Mouse (Mus musculus): Measurements from ENCODE around the gene Shc4. TPM values are rescaled to one million over a fixed set of nuclear protein-coding genes. Genes with fewer than 3 reads are reported as not detected.

Shc4 gene
- polyA plus RNA-seq, 1 experiment from 2014 or later = 3.0 TPM

DNA sequence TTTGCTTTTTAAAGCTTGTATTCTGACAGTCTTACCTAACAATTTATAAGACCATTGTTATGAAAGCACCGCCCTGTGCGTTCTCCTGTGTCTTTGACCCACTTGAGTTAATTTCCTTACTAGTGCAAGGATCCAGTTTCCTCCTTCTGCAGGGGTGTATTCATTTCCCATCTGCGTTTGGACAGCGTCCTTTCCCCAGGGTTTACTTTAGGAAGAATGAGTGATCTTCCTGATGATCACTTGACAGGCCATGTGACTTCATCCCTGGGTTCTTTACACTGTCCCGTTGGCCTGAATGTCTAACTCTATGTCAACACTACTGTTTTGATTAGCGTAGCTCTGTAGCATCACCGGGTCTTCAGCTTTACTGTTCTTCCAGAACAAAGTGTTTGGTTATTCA is 86.6 kb downstream of the Shc4 start:
- Histone ChIP-seq H3K4me2 (ENCODE audit: low read length) (no peak overlapping the region), H3K27ac (ENCODE audit: low read length) (no peak overlapping the region), H3K4me3 (ENCODE audit: low read depth, low read length) (no peak overlapping the region), H3K36me3 (ENCODE audit: control insufficient read depth, insufficient read depth, low read length) (no peaks in the 10 kb centered on the region), H3K27me3 (ENCODE audit: control insufficient read depth, insufficient read depth, low read depth, low read length) (no peaks in the 10 kb centered on the region), H3K9me3 (replicated peaks; ENCODE audit: control insufficient read depth, low read length, poor library complexity, severe bottlenecking) (no peaks in the 10 kb centered on the region), H3K4me1 (ENCODE audit: control insufficient read depth, insufficient read depth, low read length) (no peaks in the 10 kb centered on the region), H3K9ac (ENCODE audit: low read depth, low read length) (no peak overlapping the region)
- ATAC-seq = no peak
- WGBS = 92% methylated on average over 7 of the region's 7 CpGs

DNA sequence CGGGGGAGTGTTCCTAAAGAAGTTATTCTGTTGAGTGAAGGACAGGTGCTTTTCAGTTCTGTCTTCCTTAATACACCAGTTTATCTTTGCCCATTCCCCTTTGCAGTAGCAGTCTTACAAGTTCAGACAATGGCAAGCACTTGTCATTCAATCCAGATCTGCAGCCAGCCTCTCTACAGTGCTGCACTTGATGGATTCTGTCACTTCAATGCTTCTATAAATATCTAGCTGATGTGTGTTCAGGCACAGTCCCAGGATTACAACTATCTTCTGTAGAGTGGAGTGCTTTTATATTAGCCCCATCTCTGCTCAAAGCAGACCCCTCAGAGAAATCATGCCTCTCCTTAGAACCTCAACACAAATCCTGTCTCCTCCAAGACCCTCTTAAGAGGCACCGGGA is 93.9 kb downstream of the Shc4 start:
- Histone ChIP-seq H3K9me3 (replicated peaks; ENCODE audit: control insufficient read depth, low read length, poor library complexity, severe bottlenecking) (no peaks in the 10 kb centered on the region), H3K4me2 (ENCODE audit: low read length) (no peak overlapping the region), H3K4me1 (ENCODE audit: control insufficient read depth, insufficient read depth, low read length) (peaks cover 3% of the 10 kb centered on the region; the same call in 1 of the 2 replicates), H3K27me3 (ENCODE audit: control insufficient read depth, insufficient read depth, low read depth, low read length) (no peaks in the 10 kb centered on the region), H3K9ac (ENCODE audit: low read depth, low read length) (no peak overlapping the region), H3K4me3 (ENCODE audit: low read depth, low read length) (no peak overlapping the region), H3K27ac (ENCODE audit: low read length) (no peak overlapping the region), H3K36me3 (ENCODE audit: control insufficient read depth, insufficient read depth, low read length) (no peaks in the 10 kb centered on the region)
- 93% methylated on average over 2 of the region's 2 CpGs for WGBS
- ATAC-seq = no peak

DNA sequence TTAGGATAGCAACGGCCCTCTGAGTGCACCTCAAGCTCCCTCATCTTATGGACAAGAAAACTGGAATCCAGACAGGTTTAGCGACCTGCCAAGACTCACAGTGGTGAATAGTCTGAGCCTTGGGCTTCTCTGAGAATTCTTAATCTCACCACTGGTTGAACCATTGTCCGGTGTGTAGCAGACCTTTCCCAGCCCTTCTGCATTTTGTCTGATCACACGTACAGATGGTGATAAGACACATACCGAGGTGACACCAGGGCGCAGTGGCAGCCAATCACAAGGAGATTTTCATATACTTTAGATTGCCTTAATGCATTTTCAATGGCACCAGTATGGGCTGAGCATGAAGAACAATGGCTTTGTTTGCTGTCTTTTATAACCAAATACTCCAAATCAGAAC is 95.5 kb downstream of the Shc4 start:
- WGBS = 87% methylated on average over 6 of the region's 6 CpGs

DNA sequence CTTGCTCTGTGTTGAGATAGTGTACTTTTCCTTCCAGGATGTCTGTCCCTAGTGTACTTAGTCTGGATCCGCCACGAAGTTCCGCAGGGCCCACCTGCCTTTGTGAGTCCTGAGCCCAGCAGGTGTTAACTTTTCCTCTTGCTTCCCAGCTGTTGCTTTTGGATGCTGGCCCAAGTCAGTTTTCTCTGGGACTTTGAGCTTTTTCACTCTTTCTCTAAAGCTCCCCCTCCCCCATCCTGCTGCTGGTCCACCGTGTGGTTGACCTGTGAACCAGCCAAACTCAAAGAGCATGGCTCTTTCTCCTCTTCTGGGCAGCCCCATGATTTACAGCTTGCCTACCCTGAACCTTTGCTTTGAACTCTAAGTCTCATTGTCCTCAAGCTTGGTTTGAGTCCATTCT is 97.4 kb downstream of the Shc4 start:
- no peak overlapping the region for H3K27ac ChIP-seq (ENCODE audit: low read length)
- H3K27me3 ChIP-seq (ENCODE audit: control insufficient read depth, insufficient read depth, low read depth, low read length) = no peaks in the 10 kb centered on the region
- peaks cover 16% of the 10 kb centered on the region for H3K4me1 ChIP-seq (ENCODE audit: control insufficient read depth, insufficient read depth, low read length)
- H3K9me3 ChIP-seq (replicated peaks; ENCODE audit: control insufficient read depth, low read length, poor library complexity, severe bottlenecking) = no peaks in the 10 kb centered on the region
- no peak for ATAC-seq
- no peak overlapping the region for H3K9ac ChIP-seq (ENCODE audit: low read depth, low read length)
- 80% methylated on average over 4 of the region's 4 CpGs for WGBS
- H3K4me3 ChIP-seq (ENCODE audit: low read depth, low read length) = no peak overlapping the region
- H3K36me3 ChIP-seq (ENCODE audit: control insufficient read depth, insufficient read depth, low read length) = no peaks in the 10 kb centered on the region
- no peak overlapping the region for H3K4me2 ChIP-seq (ENCODE audit: low read length)

More for the DNA sequence above, 95.5 kb downstream of the Shc4 start:
- H3K4me1 ChIP-seq (ENCODE audit: control insufficient read depth, insufficient read depth, low read length) = peaks cover 12% of the 10 kb centered on the region
- no peaks in the 10 kb centered on the region for H3K9me3 ChIP-seq (replicated peaks; ENCODE audit: control insufficient read depth, low read length, poor library complexity, severe bottlenecking)
- no peak overlapping the region for H3K27ac ChIP-seq (ENCODE audit: low read length)
- no peak for ATAC-seq
- H3K4me2 ChIP-seq (ENCODE audit: low read length) = no peak overlapping the region
- no peak overlapping the region for H3K9ac ChIP-seq (ENCODE audit: low read depth, low read length)
- H3K4me3 ChIP-seq (ENCODE audit: low read depth, low read length) = no peak overlapping the region
- H3K36me3 ChIP-seq (ENCODE audit: control insufficient read depth, insufficient read depth, low read length) = no peaks in the 10 kb centered on the region
- H3K27me3 ChIP-seq (ENCODE audit: control insufficient read depth, insufficient read depth, low read depth, low read length) = no peaks in the 10 kb centered on the region

DNA sequence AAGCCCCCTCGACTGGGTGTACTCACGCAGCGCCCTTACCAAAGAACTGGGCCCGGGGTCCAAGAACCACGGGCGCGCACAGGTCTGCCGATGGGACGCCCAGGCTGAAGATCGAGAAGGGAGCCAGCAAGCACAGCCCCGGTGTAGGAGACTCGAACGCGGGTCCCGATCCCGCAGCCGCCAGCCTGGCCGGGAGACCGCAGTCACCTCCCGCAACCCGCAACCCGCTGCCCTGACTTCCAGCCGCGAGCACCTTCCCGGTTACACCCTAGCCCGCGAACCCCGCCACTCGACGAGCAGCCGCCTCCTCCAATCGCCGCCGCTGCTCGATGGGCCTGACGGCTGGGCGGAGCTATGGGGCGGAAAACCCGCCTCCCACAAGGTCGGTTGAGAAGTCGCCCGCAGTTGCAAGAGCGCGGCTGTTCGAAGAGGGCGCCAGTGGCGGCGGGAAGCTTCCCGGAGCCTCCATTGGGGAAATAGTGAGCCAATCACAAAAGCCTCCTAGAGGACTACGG is 99.1 kb downstream of the Shc4 start, which contains the start of gene Cep152:
Cep152 (minus strand) TSS at position 277 of the 515 bp plus-strand sequence.
- peak within 1 kb of the TSS; percentile 51; the same call in 1 of the 2 replicates for H3K27ac ChIP-seq (ENCODE audit: low read length)
- H3K27me3 ChIP-seq (ENCODE audit: control insufficient read depth, insufficient read depth, low read depth, low read length) = no peaks in the 10 kb centered on the region
- ATAC-seq = peak; percentile 99
- H3K36me3 ChIP-seq (ENCODE audit: control insufficient read depth, insufficient read depth, low read length) = no peaks in the 10 kb centered on the region
- no peaks in the 10 kb centered on the region for H3K9me3 ChIP-seq (replicated peaks; ENCODE audit: control insufficient read depth, low read length, poor library complexity, severe bottlenecking)
- under 1% methylated on average over 50 of the region's 50 CpGs for WGBS
- H3K4me2 ChIP-seq (ENCODE audit: low read length) = peak within 1 kb of the TSS; percentile 81
- H3K9ac ChIP-seq (ENCODE audit: low read depth, low read length) = peak within 1 kb of the TSS; percentile 74
- H3K4me3 ChIP-seq (ENCODE audit: low read depth, low read length) = peak within 1 kb of the TSS; percentile 91
- H3K4me1 ChIP-seq (ENCODE audit: control insufficient read depth, insufficient read depth, low read length) = peaks cover 16% of the 10 kb centered on the region

DNA sequence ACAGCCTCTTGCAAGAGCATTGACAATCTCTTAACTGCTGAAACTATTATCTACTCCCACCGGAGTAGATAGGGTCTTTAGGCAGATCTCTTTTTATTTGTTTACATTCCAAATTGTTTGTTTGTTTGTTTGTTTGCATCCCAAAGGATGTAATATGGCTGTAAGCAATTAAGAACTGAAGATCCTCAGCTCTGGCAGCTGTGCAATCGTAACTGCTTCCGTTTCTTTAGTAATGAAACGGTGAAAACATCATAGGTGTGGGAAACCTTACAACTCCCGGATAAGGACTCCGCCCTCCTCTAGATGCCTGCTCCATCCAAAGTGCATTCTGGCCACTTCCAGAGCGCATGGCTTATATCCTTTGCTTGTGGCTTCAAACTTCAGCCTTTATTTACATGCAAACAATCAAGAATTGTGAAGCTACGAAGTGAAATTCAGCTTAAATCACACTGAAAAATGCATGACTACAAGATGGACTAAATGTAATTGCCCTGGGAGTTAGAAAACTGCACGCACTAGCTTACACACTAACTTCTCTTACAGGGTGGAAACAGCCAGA is 99.7 kb downstream of the Shc4 start:
- Histone ChIP-seq H3K4me1 (ENCODE audit: control insufficient read depth, insufficient read depth, low read length) (peaks cover 16% of the 10 kb centered on the region), H3K27me3 (ENCODE audit: control insufficient read depth, insufficient read depth, low read depth, low read length) (no peaks in the 10 kb centered on the region), H3K4me2 (ENCODE audit: low read length) (peak overlapping the region; percentile 81), H3K9me3 (replicated peaks; ENCODE audit: control insufficient read depth, low read length, poor library complexity, severe bottlenecking) (no peaks in the 10 kb centered on the region), H3K27ac (ENCODE audit: low read length) (no peak overlapping the region), H3K9ac (ENCODE audit: low read depth, low read length) (peak overlapping the region; percentile 74), H3K36me3 (ENCODE audit: control insufficient read depth, insufficient read depth, low read length) (no peaks in the 10 kb centered on the region), H3K4me3 (ENCODE audit: low read depth, low read length) (peak overlapping the region; percentile 91)
- no peak for ATAC-seq
- WGBS = 16% methylated on average over 9 of the region's 9 CpGs

DNA sequence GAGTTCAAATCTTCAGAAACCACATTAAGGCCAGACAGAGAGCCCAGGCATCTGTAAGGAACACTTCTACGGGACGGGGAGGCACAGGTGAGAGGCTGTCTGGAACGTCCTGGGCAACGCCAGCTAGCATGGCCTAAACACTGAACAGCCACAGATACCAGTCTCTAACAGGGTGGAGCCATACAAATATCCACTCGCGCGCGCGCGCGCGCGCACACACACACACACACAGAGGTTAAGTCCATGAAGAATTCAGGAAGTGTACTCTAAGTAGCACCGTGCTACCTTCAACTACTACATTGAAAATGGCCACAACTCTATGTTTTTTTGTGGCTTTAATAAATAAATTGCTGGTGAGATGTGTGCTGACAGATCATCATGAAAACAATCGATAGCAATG is 100.7 kb downstream of the Shc4 start:
- Histone ChIP-seq H3K36me3 (ENCODE audit: control insufficient read depth, insufficient read depth, low read length) (no peaks in the 10 kb centered on the region), H3K4me3 (ENCODE audit: low read depth, low read length) (no peak overlapping the region), H3K9ac (ENCODE audit: low read depth, low read length) (no peak overlapping the region), H3K27me3 (ENCODE audit: control insufficient read depth, insufficient read depth, low read depth, low read length) (no peaks in the 10 kb centered on the region), H3K27ac (ENCODE audit: low read length) (no peak overlapping the region), H3K4me1 (ENCODE audit: control insufficient read depth, insufficient read depth, low read length) (peaks cover 16% of the 10 kb centered on the region), H3K9me3 (replicated peaks; ENCODE audit: control insufficient read depth, low read length, poor library complexity, severe bottlenecking) (no peaks in the 10 kb centered on the region), H3K4me2 (ENCODE audit: low read length) (no peak overlapping the region)
- 96% methylated on average over 15 of the region's 15 CpGs for WGBS
- no peak for ATAC-seq

DNA sequence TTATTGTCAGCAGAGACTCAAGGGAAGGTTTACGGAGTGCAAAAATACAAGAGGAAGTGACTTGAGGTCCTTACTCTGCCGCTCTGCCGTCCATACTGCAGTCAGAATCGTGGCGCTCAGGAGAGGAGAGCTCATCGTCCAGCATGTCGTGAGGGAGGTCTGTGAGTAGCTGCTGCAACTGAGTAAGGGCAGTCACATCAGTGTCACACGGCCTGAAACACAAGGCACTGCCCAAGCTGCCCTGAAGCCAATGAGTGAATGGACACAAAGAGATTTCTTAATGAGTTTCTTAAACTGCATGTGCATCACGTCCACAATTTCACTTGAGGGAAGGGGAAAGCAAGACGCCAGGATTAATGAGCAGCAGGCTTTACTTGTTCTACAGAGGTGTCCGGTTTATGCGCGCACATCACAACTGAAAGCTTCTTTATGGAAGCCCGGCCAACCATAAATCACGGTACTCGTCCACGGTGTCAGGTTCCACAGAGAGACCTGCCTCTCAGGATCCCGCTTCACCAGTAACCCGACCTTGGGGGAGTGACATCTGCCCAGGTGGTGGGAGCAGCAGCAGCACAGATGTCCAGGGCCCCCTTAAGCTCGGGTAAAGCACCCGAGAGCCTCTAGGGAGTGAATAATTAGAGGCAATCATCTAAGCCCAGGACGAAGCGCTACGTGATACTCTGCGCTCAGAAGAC is 103.6 kb downstream of the Shc4 start:
- peaks cover 2% of the 10 kb centered on the region; the same call in 1 of the 2 replicates for H3K36me3 ChIP-seq (ENCODE audit: control insufficient read depth, insufficient read depth, low read length)
- no peak overlapping the region for H3K27ac ChIP-seq (ENCODE audit: low read length)
- WGBS = 44% methylated on average over 25 of the region's 25 CpGs
- no peak overlapping the region for H3K4me3 ChIP-seq (ENCODE audit: low read depth, low read length)
- H3K4me2 ChIP-seq (ENCODE audit: low read length) = no peak overlapping the region
- H3K4me1 ChIP-seq (ENCODE audit: control insufficient read depth, insufficient read depth, low read length) = peaks cover 13% of the 10 kb centered on the region
- no peak overlapping the region for H3K9ac ChIP-seq (ENCODE audit: low read depth, low read length)
- H3K27me3 ChIP-seq (ENCODE audit: control insufficient read depth, insufficient read depth, low read depth, low read length) = no peaks in the 10 kb centered on the region
- H3K9me3 ChIP-seq (replicated peaks; ENCODE audit: control insufficient read depth, low read length, poor library complexity, severe bottlenecking) = no peaks in the 10 kb centered on the region
- ATAC-seq = no peak

DNA sequence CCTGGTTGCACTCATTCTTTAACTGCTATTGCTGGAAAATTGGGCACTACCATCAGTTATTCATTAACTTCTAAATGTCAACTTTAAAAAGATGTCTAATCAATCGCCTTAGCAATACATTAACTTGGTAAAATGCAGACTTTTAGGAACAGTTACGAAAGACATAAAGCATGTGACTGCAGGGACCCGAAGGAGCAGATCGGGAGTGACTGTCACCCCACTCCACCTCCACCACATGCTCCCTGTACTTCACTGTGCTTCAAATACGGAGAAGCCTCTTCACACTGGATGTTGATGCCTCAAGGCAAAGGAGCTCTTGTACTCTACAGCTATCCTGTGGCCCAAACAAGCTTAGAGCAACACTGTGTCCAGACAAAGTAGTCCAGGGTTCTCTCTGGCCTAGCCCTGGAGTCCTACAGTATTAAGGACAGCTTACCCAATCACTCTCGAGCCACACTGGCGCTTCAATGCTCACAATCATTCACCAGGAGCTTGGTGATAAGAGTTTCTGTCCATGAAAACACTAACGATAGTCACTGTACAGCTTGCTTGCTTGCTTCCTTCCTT is 108.0 kb downstream of the Shc4 start:
- Histone ChIP-seq H3K27me3 (ENCODE audit: control insufficient read depth, insufficient read depth, low read depth, low read length) (no peaks in the 10 kb centered on the region), H3K27ac (ENCODE audit: low read length) (no peak overlapping the region), H3K9ac (ENCODE audit: low read depth, low read length) (no peak overlapping the region), H3K9me3 (replicated peaks; ENCODE audit: control insufficient read depth, low read length, poor library complexity, severe bottlenecking) (no peaks in the 10 kb centered on the region), H3K36me3 (ENCODE audit: control insufficient read depth, insufficient read depth, low read length) (peaks cover 5% of the 10 kb centered on the region), H3K4me2 (ENCODE audit: low read length) (no peak overlapping the region), H3K4me1 (ENCODE audit: control insufficient read depth, insufficient read depth, low read length) (no peaks in the 10 kb centered on the region), H3K4me3 (ENCODE audit: low read depth, low read length) (no peak overlapping the region)
- 91% methylated on average over 8 of the region's 8 CpGs for WGBS
- ATAC-seq = no peak

All from midbrain, embryonic 16.5 days (tissue).